Mouse (Mus musculus) thymus, postnatal 25 days (tissue): ENCODE measurements around the gene Gm10401.
"Not testable (repeated sequence)": the region's sequence is repeated elsewhere in the genome, so short reads cannot be mapped to it uniquely, and the experiment has no call there.

Experiments used
- DNase-seq: peaks from one replicate; pipeline ENCODE4 v3.0.0; 2022

Gene Gm10401

GRCm38 (mm10) chr5:115117467-115117866, 19.4 kb upstream of the Gm10401 start:
- no peak for DNase-seq

- no peak for DNase-seq
These were observed 18.3 kb upstream of the Gm10401 start for GRCm38 (mm10) chr5:115116426-115116825.

- no peak for DNase-seq
These were observed 16.4 kb upstream of the Gm10401 start for GRCm38 (mm10) chr5:115114501-115114900.

GRCm38 (mm10) chr5:115113244-115113643, 15.1 kb upstream of the Gm10401 start:
- no peak for DNase-seq

GRCm38 (mm10) chr5:115111156-115111555, 13.1 kb upstream of the Gm10401 start:
- no peak for DNase-seq

GRCm38 (mm10) chr5:115103253-115103652, 5.2 kb upstream of the Gm10401 start:
- DNase-seq = not testable (repeated sequence)

GRCm38 (mm10) chr5:115102231-115102630, 4.1 kb upstream of the Gm10401 start:
- no peak for DNase-seq

- DNase-seq = no peak
These were observed 2.4 kb upstream of the Gm10401 start for GRCm38 (mm10) chr5:115100473-115100872.

- DNase-seq = no peak
These were observed 1.9 kb upstream of the Gm10401 start for GRCm38 (mm10) chr5:115099991-115100390.

GRCm38 (mm10) chr5:115099530-115099929, 1.4 kb upstream of the Gm10401 start:
- DNase-seq = no peak

- no peak for DNase-seq
These were observed 6.3 kb downstream of the Gm10401 start for GRCm38 (mm10) chr5:115091776-115092175.

- DNase-seq = no peak
These were observed 7.1 kb downstream of the Gm10401 start for GRCm38 (mm10) chr5:115091015-115091414.

- no peak for DNase-seq
These were observed 8.4 kb downstream of the Gm10401 start for GRCm38 (mm10) chr5:115089592-115090268.

- no peak for DNase-seq
These were observed 12.4 kb downstream of the Gm10401 start for GRCm38 (mm10) chr5:115085675-115086074.

GRCm38 (mm10) chr5:115083492-115083891, 14.6 kb downstream of the Gm10401 start:
- peak; percentile 57 for DNase-seq

- peak; percentile 51 for DNase-seq
These were observed 16.5 kb downstream of the Gm10401 start for GRCm38 (mm10) chr5:115081636-115082035.

GRCm38 (mm10) chr5:115076144-115076901, 21.8 kb downstream of the Gm10401 start:
- DNase-seq = peak; percentile 77

- no peak for DNase-seq
These were observed 23.3 kb downstream of the Gm10401 start for GRCm38 (mm10) chr5:115074749-115075148.

GRCm38 (mm10) chr5:115073306-115073705, 24.8 kb downstream of the Gm10401 start:
- DNase-seq = not testable (repeated sequence)

- DNase-seq = no peak
These were observed 26.0 kb downstream of the Gm10401 start for GRCm38 (mm10) chr5:115072143-115072542.

GRCm38 (mm10) chr5:115071096-115071901, 26.8 kb downstream of the Gm10401 start:
- peak; percentile 47 for DNase-seq

- no peak for DNase-seq
These were observed 27.6 kb downstream of the Gm10401 start for GRCm38 (mm10) chr5:115070457-115070856.

GRCm38 (mm10) chr5:115069611-115070010, 28.5 kb downstream of the Gm10401 start:
- no peak for DNase-seq
